Mouse (Mus musculus) liver, adult 2 months (tissue): ENCODE results near the gene Vmn2r91. TPM values are rescaled to one million over a fixed set of nuclear protein-coding genes. Genes with fewer than 3 reads are reported as not detected.
"Not testable (repeated sequence)": the region's sequence is repeated elsewhere in the genome, so short reads cannot be mapped to it uniquely, and the experiment has no call there.

Experiments
- DNase-seq: peaks from one replicate; pipeline ENCODE4 v3.0.0-alpha.2; 2011; ENCODE audit warnings: low read depth, low spot score; ENCODE audit errors: extremely low read depth
- H3K27ac ChIP-seq: fragments of 200-500 bp; replicated peaks from 2 replicates; pipeline ENCODE4 v1.5.1; 2012; ENCODE audit warnings: low read depth, mild to moderate bottlenecking, control low read depth, inconsistent platforms, low read length; ENCODE audit not compliant: insufficient read depth
- H3K27me3 ChIP-seq: fragments of 200-500 bp; 2 replicates; pipeline ENCODE4 v1.6.1; 2012; ENCODE audit warnings: mild to moderate bottlenecking, moderate library complexity, low read length, inconsistent platforms; ENCODE audit not compliant: control insufficient read depth, insufficient read depth
- H3K36me3 ChIP-seq: fragments of 200-500 bp; 2 replicates; pipeline ENCODE4 v1.6.1; 2012; ENCODE audit warnings: low read length, inconsistent platforms; ENCODE audit not compliant: control insufficient read depth, insufficient read depth
- H3K4me1 ChIP-seq: fragments of 200-500 bp; 2 replicates; pipeline ENCODE4 v1.6.1; 2011; ENCODE audit warnings: low read length; ENCODE audit not compliant: control insufficient read depth, insufficient read depth
- H3K4me3 ChIP-seq: fragments of 200-500 bp; 2 replicates; pipeline ENCODE4 v1.5.1; 2011; ENCODE audit warnings: low read depth, mild to moderate bottlenecking, control low read depth, low read length, moderate library complexity; ENCODE audit not compliant: insufficient read depth
- H3K79me2 ChIP-seq: fragments of 200-500 bp; 2 replicates; pipeline ENCODE4 v1.6.1; 2012; ENCODE audit warnings: inconsistent platforms, mild to moderate bottlenecking, low read length, moderate library complexity; ENCODE audit not compliant: control insufficient read depth, insufficient read depth
- H3K9ac ChIP-seq: fragments of 200-500 bp; 2 replicates; pipeline ENCODE4 v1.6.1; 2012; ENCODE audit warnings: low read depth, mild to moderate bottlenecking, control low read depth, inconsistent platforms, low read length
- CTCF ChIP-seq: fragments of 200-500 bp; IDR thresholded peaks from 2 replicates; pipeline ENCODE4 v1.5.1; 2011; ENCODE audit warnings: low read depth, low read length, control low read depth
- POLR2A ChIP-seq: fragments of 200-500 bp; IDR thresholded peaks from 2 replicates; pipeline ENCODE4 v1.6.1; 2011; ENCODE audit warnings: low read length, control low read depth; ENCODE audit not compliant: insufficient read depth; ENCODE audit errors: extremely low read depth
- WGBS: fragments of 180-500 bp; shearing (Covaris S2); methylation state at CpG from one replicate; pipeline ENCODE4 v1.1.7; 2018; 5-methylcytosine and 5-hydroxymethylcytosine counted together
- polyA plus RNA-seq: library from polyadenylated mRNA; depleted of rRNA; stranded (reverse); fragments of >200 nt; gene quantifications from 2 replicates; pipeline ENCODE4 v1.2.3, GENCODE M21; 2012; rRNA removed
- total RNA-seq: library from RNA; depleted of rRNA; stranded (reverse); fragments of >200 nt; gene quantifications from 2 replicates; pipeline ENCODE4 v1.2.3, GENCODE M21; 2014; rRNA removed

Gene Vmn2r91
- total RNA-seq (not detected in 2 replicates), polyA plus RNA-seq (not detected in 2 replicates)

- DNase-seq, H3K27me3 ChIP-seq, H3K4me3 ChIP-seq, H3K36me3 ChIP-seq, H3K9ac ChIP-seq, H3K27ac ChIP-seq, H3K79me2 ChIP-seq, H3K4me1 ChIP-seq: not testable (repeated sequence)
Observed at GRCm38 (mm10) chr17:18084716-18085115, at the start of gene Vmn2r91. TSS of gene Vmn2r91 (plus strand) at chr17:18085016.

DNA sequence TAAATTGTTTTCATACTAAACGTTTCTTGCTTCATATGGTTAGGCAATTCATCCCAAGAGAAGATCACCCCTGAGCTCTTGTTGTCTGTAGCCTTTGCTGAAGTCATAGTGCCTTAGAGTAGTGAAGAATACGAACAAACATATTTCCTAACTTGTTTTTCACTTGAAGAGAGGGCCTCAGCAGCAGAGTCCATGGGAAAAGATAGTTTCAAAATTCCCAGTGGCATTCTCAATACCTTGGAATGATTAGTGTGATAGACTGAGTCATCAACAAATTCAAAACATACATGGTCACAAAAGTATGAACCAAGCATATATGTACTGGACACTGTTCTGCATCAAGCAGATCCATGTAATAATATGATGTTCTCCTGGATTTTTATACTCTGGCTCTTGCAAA is 35.7 kb upstream of the Vmn2r91 start, which contains the start of gene Vmn2r124:
Gene Vmn2r124, plus strand, starts transcription at position 301 of the 400 bp plus-strand sequence.
- Histone ChIP-seq H3K9ac (no peak within 1 kb of the TSS), H3K79me2 (no peaks in the 10 kb centered on the region), H3K4me1 (no peaks in the 10 kb centered on the region), H3K27ac (no peak within 1 kb of the TSS), H3K4me3 (no peak within 1 kb of the TSS), H3K36me3 (no peaks in the 10 kb centered on the region), H3K27me3 (no peaks in the 10 kb centered on the region)
- TF ChIP-seq POLR2A, result no peak
- TF ChIP-seq CTCF, result no peak
- WGBS, result 30% methylated on average over 2 of the region's 2 CpGs
- DNase-seq, result no peak

- not testable (repeated sequence) for H3K4me1 ChIP-seq, H3K79me2 ChIP-seq, H3K36me3 ChIP-seq, H3K27me3 ChIP-seq, H3K4me3 ChIP-seq, DNase-seq, H3K27ac ChIP-seq, H3K9ac ChIP-seq
- 42% methylated on average over 1 of the region's 1 CpGs for WGBS
Observed at GRCm38 (mm10) chr17:18095626-18096025, 10.8 kb downstream of the Vmn2r91 start.

DNA sequence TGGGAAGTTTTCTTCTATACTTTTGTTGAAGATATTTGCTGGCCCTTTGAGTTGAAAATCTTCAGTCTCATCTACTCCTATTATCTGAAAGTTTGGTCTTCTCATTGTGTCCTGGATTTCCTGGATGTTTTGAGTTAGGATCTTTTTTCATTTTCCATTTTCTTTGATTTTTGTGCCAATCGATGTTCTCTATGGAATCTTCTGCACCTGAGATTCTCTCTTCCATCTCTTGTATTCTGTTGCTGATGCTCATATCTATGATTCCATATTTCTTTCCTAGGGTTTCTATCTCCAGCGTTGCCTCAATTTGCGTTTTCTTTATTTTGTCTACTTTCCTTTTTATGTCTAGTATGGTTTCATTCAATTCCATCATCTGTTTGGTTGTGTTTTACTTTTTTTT is 17.4 kb downstream of the Vmn2r91 start:
- DNase-seq, H3K4me1 ChIP-seq, H3K27ac ChIP-seq, H3K79me2 ChIP-seq, H3K9ac ChIP-seq, H3K27me3 ChIP-seq, H3K4me3 ChIP-seq, H3K36me3 ChIP-seq: not testable (repeated sequence)
- WGBS, result 87% methylated on average over 3 of the region's 3 CpGs

GRCm38 (mm10) chr17:18151587-18151986 is 66.8 kb downstream of the Vmn2r91 start, which contains the start of gene Vmn2r92:
TSS of gene Vmn2r92 (plus strand) at chr17:18151887.
- not testable (repeated sequence) for H3K27ac ChIP-seq, H3K79me2 ChIP-seq, H3K4me3 ChIP-seq, H3K27me3 ChIP-seq, H3K4me1 ChIP-seq, H3K9ac ChIP-seq, H3K36me3 ChIP-seq, DNase-seq
- WGBS, result 46% methylated on average over 1 of the region's 1 CpGs

GRCm38 (mm10) chr17:18161194-18161593 is 76.4 kb downstream of the Vmn2r91 start:
- H3K36me3 ChIP-seq, H3K4me1 ChIP-seq, H3K79me2 ChIP-seq, DNase-seq, H3K27ac ChIP-seq, H3K27me3 ChIP-seq, H3K9ac ChIP-seq, H3K4me3 ChIP-seq: not testable (repeated sequence)
- WGBS, result 54% methylated on average over 2 of the region's 2 CpGs

Other genes with a start within 250 kb of the Vmn2r91 start
- gene Has1, start 229.8 kb upstream of the Vmn2r91 start, total RNA-seq, result not detected in 2 replicates
- not detected in 2 replicates for gene Has1, start 229.8 kb upstream of the Vmn2r91 start, polyA plus RNA-seq
- 6.3 and 8.5 TPM in 2 replicates for gene Fpr1, start 201.1 kb upstream of the Vmn2r91 start, total RNA-seq
- 1.9 and 4.7 TPM in 2 replicates for gene Fpr1, start 201.1 kb upstream of the Vmn2r91 start, polyA plus RNA-seq
- gene Fpr2, start 197.2 kb upstream of the Vmn2r91 start, total RNA-seq, result 2.3 and 2.7 TPM in 2 replicates
- 0.49 and 0.98 TPM in 2 replicates for gene Fpr2, start 197.2 kb upstream of the Vmn2r91 start, polyA plus RNA-seq
- not detected in 2 replicates for gene Fpr3, start 197.2 kb upstream of the Vmn2r91 start, total RNA-seq
- not detected in 2 replicates for gene Fpr3, start 197.2 kb upstream of the Vmn2r91 start, polyA plus RNA-seq
- not detected in 2 replicates for gene Fpr-rs4, start 63.3 kb upstream of the Vmn2r91 start, total RNA-seq
- not detected in 2 replicates for gene Fpr-rs4, start 63.3 kb upstream of the Vmn2r91 start, polyA plus RNA-seq
- gene Vmn2r124, start 35.6 kb upstream of the Vmn2r91 start, total RNA-seq, result not detected in 2 replicates
- not detected in 2 replicates for gene Vmn2r124, start 35.6 kb upstream of the Vmn2r91 start, polyA plus RNA-seq
- gene Vmn2r92, start 66.9 kb downstream of the Vmn2r91 start, total RNA-seq, result not detected in 2 replicates
- gene Vmn2r92, start 66.9 kb downstream of the Vmn2r91 start, polyA plus RNA-seq, result not detected in 2 replicates
- gene Vmn2r94, start 192.7 kb downstream of the Vmn2r91 start, total RNA-seq, result not detected in 2 replicates
- not detected in 2 replicates for gene Vmn2r94, start 192.7 kb downstream of the Vmn2r91 start, polyA plus RNA-seq
- not detected in 2 replicates for gene Vmn2r93, start 213.1 kb downstream of the Vmn2r91 start, total RNA-seq
- not detected in 2 replicates for gene Vmn2r93, start 213.1 kb downstream of the Vmn2r91 start, polyA plus RNA-seq